Mouse (Mus musculus): ENCODE results near the gene Pi16.

- TF ChIP-seq POLR2A (IDR thresholded peaks at IDR 0.05; ENCODE audit: insufficient read length, low read depth) (no peak), MAX (IDR thresholded peaks at IDR 0.05; ENCODE audit: low read depth) (no peak)
These were observed 4.5 kb downstream of the Pi16 start for GRCm38 (mm10) chr17:29321765-29322602.

All from myocyte (in vitro differentiated cells).